Mouse (Mus musculus) midbrain, embryonic 16.5 days (tissue): Measurements from ENCODE around the gene Msi2. TPM values are rescaled to one million over a fixed set of nuclear protein-coding genes. Genes with fewer than 3 reads are reported as not detected.

Experiments
- ATAC-seq: fragments of 200-750 bp; cut with Nextera tagmentation; 2 replicates; pipeline ENCODE4 v1.8.0; 2017; ENCODE audit warnings: moderate TSS enrichment
- H3K27ac ChIP-seq: fragments of 300-500 bp; sonication (generic); 2 replicates; pipeline ENCODE4 v1.5.1; 2014; ENCODE audit warnings: mild to moderate bottlenecking, low read length, mixed read lengths
- H3K27me3 ChIP-seq: fragments of 300-500 bp; sonication (generic); 2 replicates; pipeline ENCODE4 v1.6.1; 2014; ENCODE audit warnings: low read depth, low read length, mixed read lengths; ENCODE audit not compliant: control insufficient read depth, insufficient read depth
- H3K36me3 ChIP-seq: fragments of 300-500 bp; sonication (generic); 2 replicates; pipeline ENCODE4 v1.6.1; 2014; ENCODE audit warnings: mild to moderate bottlenecking, low read length, moderate library complexity, mixed read lengths; ENCODE audit not compliant: control insufficient read depth, insufficient read depth
- H3K4me1 ChIP-seq: fragments of 300-500 bp; sonication (generic); 2 replicates; pipeline ENCODE4 v1.6.1; 2014; ENCODE audit warnings: mild to moderate bottlenecking, low read length, mixed read lengths; ENCODE audit not compliant: control insufficient read depth, insufficient read depth
- H3K4me2 ChIP-seq: fragments of 300-500 bp; sonication (generic); 2 replicates; pipeline ENCODE4 v1.6.1; 2014; ENCODE audit warnings: mild to moderate bottlenecking, low read length, mixed read lengths
- H3K4me3 ChIP-seq: fragments of 300-500 bp; sonication (generic); 2 replicates; pipeline ENCODE4 v1.5.1; 2014; ENCODE audit warnings: low read depth, mild to moderate bottlenecking, low read length, moderate library complexity, mixed read lengths
- H3K9ac ChIP-seq: fragments of 300-500 bp; sonication (generic); 2 replicates; pipeline ENCODE4 v1.6.1; 2014; ENCODE audit warnings: low read depth, low read length, mixed read lengths
- H3K9me3 ChIP-seq: fragments of 300-500 bp; sonication (generic); replicated peaks from 2 replicates; pipeline ENCODE4 v1.6.1; 2014; ENCODE audit warnings: mild to moderate bottlenecking, low read length, mixed read lengths; ENCODE audit not compliant: control insufficient read depth, poor library complexity, severe bottlenecking
- WGBS: fragments of 180-500 bp; shearing (Covaris S2); extraction: QIAGEN DNeasy Blood & Tissue Kit; methylation state at CpG from one replicate; pipeline ENCODE4 v1.1.7; 2014; 5-methylcytosine and 5-hydroxymethylcytosine counted together
- polyA plus RNA-seq: library from polyadenylated mRNA; unstranded; fragments of >200 nt; fragmentation: Nextera tagmentation; extraction: Ambion mirVana; gene quantifications from 2 replicates; pipeline ENCODE4 v1.2.1, GENCODE M21; 2015

Msi2 gene
- polyA plus RNA-seq, 1 experiment from 2014 or later = 29.4 TPM

GRCm38 (mm10) chr11:88408305-88408704, 310.0 kb downstream of the Msi2 start:
- H3K4me3 ChIP-seq = no peak overlapping the region
- ATAC-seq = no peak
- H3K4me2 ChIP-seq = no peak overlapping the region
- no peaks in the 10 kb centered on the region for H3K9me3 ChIP-seq
- no peak overlapping the region for H3K27ac ChIP-seq
- 69% methylated on average over 8 of the region's 8 CpGs for WGBS
- no peak overlapping the region for H3K9ac ChIP-seq
- H3K36me3 ChIP-seq = no peaks in the 10 kb centered on the region
- peaks cover 38% of the 10 kb centered on the region for H3K4me1 ChIP-seq
- no peaks in the 10 kb centered on the region for H3K27me3 ChIP-seq

DNA sequence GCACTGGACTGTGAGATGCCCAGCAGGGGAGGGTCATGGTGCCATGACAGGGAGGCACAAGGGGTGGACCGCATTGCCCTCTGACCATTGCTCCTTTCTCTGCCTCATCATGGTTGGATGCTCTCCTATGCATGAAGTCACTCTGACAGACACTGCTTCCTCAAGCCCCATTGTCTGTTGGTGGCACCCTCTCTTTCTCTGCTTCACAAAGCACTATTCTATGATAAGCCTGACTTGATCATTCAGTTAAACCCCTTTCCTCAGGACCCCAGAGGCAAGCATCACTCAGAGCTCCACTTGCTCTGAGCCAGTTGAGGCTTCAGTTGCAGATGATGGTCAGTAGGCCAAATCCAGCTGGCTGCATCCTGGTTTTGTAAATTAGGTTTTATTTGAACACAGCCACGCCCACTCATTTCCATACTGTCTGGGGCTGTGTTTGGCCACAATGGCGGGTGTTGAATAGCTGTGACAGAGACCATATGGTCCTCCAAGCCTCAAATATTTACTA, 311.9 kb downstream of the Msi2 start:
- no peak overlapping the region for H3K4me2 ChIP-seq
- H3K27me3 ChIP-seq = no peaks in the 10 kb centered on the region
- H3K36me3 ChIP-seq = no peaks in the 10 kb centered on the region
- no peak for ATAC-seq
- H3K9ac ChIP-seq = no peak overlapping the region
- peaks cover 30% of the 10 kb centered on the region for H3K4me1 ChIP-seq
- 33% methylated on average over 3 of the region's 3 CpGs for WGBS
- no peak overlapping the region for H3K4me3 ChIP-seq
- H3K9me3 ChIP-seq = no peaks in the 10 kb centered on the region
- H3K27ac ChIP-seq = no peak overlapping the region

DNA sequence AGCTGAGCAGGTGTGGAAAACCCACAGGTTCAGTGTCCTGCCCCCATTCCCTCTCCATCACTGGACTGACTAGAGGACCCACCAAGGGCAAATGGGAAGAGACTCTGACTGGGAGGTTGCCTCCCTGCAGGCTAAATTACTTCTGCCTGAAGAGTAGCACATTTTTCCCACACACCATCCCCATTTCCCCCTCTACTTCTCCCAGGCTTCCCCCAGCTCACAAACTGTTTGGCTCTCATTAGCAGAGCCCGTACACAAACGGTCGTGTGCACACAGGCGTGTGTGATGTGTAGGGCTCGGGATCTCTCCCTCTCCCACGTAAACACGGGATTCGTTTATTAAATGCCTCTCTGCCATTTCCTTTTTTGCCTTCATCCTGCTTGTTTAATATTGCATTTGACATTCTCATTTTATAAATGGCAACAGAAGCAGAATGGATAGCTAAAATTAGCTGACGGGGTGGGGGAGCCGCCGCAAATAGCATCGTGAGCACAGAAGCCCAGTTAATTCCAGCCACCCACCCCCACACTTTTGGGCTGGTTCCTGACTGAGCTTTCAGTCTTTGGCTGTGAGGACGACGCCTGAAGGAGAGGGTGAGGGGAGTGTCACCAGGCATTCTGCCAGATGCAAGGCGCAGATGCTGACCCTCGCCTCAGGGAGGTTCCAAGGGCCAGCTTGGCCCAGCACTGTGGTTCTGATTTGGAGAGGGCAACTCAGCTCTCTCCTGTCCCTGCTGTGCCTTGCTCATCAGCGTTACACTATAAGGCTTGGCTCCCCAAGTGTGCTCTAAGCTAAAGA, 313.3 kb downstream of the Msi2 start:
- H3K36me3 ChIP-seq = no peaks in the 10 kb centered on the region; the same call in 1 of the 2 replicates
- peaks cover 36% of the 10 kb centered on the region for H3K4me1 ChIP-seq
- no peaks in the 10 kb centered on the region for H3K9me3 ChIP-seq
- no peak overlapping the region for H3K4me3 ChIP-seq
- peak overlapping the region; percentile 34 for H3K4me2 ChIP-seq
- no peaks in the 10 kb centered on the region for H3K27me3 ChIP-seq
- H3K27ac ChIP-seq = peak overlapping the region; percentile 79
- 17% methylated on average over 17 of the region's 17 CpGs for WGBS
- ATAC-seq = peak; percentile 39; the same call in 1 of the 2 replicates
- H3K9ac ChIP-seq = peak overlapping the region; percentile 56

- ATAC-seq = no peak; the same call in 1 of the 2 replicates
- H3K9ac ChIP-seq = peak overlapping the region; percentile 56; the same call in 1 of the 2 replicates
- WGBS = 64% methylated on average over 5 of the region's 5 CpGs
- peaks cover 38% of the 10 kb centered on the region for H3K4me1 ChIP-seq
- H3K27me3 ChIP-seq = no peaks in the 10 kb centered on the region
- H3K36me3 ChIP-seq = no peaks in the 10 kb centered on the region; the same call in 1 of the 2 replicates
- no peak overlapping the region for H3K4me3 ChIP-seq
- H3K9me3 ChIP-seq = no peaks in the 10 kb centered on the region
- H3K27ac ChIP-seq = peak overlapping the region; percentile 79
- peak overlapping the region; percentile 34; the same call in 1 of the 2 replicates for H3K4me2 ChIP-seq
These were observed 314.1 kb downstream of the Msi2 start for GRCm38 (mm10) chr11:88404247-88404677.

GRCm38 (mm10) chr11:88402290-88402689, 316.0 kb downstream of the Msi2 start:
- no peak overlapping the region for H3K4me3 ChIP-seq
- peak overlapping the region; percentile 65 for H3K27ac ChIP-seq
- no peaks in the 10 kb centered on the region; the same call in 1 of the 2 replicates for H3K36me3 ChIP-seq
- H3K9me3 ChIP-seq = no peaks in the 10 kb centered on the region
- ATAC-seq = no peak
- no peak overlapping the region for H3K9ac ChIP-seq
- H3K4me1 ChIP-seq = peaks cover 39% of the 10 kb centered on the region
- WGBS = 18% methylated on average over 7 of the region's 7 CpGs
- no peak overlapping the region for H3K4me2 ChIP-seq
- H3K27me3 ChIP-seq = no peaks in the 10 kb centered on the region

DNA sequence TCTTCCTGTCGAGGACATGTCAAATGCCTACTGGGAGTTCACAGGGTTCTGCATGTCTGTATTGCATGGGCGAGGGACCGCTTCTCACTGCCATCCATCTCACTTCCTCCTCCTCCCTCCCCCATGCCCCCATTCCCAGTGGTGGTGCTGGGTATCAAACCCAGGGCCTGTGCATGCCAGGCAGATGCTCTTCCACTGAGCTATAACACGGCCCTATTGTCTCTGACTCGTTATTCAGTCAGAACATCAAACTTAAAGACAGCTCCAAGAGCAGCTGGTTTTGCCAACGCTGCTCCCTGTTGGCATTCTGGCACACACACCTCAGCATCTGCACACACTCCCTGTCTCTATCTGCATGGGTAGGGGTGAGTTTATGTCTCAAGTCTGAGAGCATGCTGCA, 317.0 kb downstream of the Msi2 start:
- no peak overlapping the region for H3K4me2 ChIP-seq
- WGBS = 67% methylated on average over 6 of the region's 6 CpGs
- H3K4me3 ChIP-seq = no peak overlapping the region
- H3K4me1 ChIP-seq = peaks cover 39% of the 10 kb centered on the region
- no peak overlapping the region for H3K9ac ChIP-seq
- H3K27ac ChIP-seq = peak overlapping the region; percentile 51
- no peaks in the 10 kb centered on the region for H3K27me3 ChIP-seq
- ATAC-seq = no peak
- H3K9me3 ChIP-seq = no peaks in the 10 kb centered on the region
- no peaks in the 10 kb centered on the region; the same call in 1 of the 2 replicates for H3K36me3 ChIP-seq

GRCm38 (mm10) chr11:88400926-88401325, 317.4 kb downstream of the Msi2 start:
- no peak overlapping the region for H3K9ac ChIP-seq
- H3K4me2 ChIP-seq = no peak overlapping the region
- no peaks in the 10 kb centered on the region for H3K9me3 ChIP-seq
- no peaks in the 10 kb centered on the region for H3K27me3 ChIP-seq
- no peak for ATAC-seq
- H3K4me3 ChIP-seq = no peak overlapping the region
- WGBS = 74% methylated on average over 10 of the region's 10 CpGs
- H3K36me3 ChIP-seq = no peaks in the 10 kb centered on the region; the same call in 1 of the 2 replicates
- H3K27ac ChIP-seq = peak overlapping the region; percentile 51
- peaks cover 39% of the 10 kb centered on the region for H3K4me1 ChIP-seq

DNA sequence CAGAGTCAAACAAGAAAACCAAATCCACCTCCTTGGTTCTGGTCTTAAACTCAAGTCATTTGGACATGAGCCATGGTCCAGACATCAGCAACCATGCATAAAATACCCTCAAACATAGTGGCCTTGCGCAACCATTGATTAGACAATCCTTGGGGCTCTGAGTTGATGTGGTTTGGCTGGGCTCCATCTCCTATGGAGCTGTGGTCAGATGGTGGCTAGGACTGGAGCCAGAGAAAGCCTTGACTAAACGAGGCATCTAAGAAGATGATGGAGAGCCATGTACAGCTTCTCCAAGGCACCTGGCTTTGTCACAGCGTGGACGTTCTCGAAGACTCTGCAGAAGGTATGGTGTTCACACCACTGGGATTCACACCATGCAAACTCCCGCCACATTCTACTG, 318.1 kb downstream of the Msi2 start:
- H3K4me3 ChIP-seq = no peak overlapping the region
- no peak for ATAC-seq
- H3K27me3 ChIP-seq = no peaks in the 10 kb centered on the region
- WGBS = 88% methylated on average over 6 of the region's 6 CpGs
- no peak overlapping the region for H3K9ac ChIP-seq
- H3K4me1 ChIP-seq = peaks cover 38% of the 10 kb centered on the region
- no peak overlapping the region for H3K4me2 ChIP-seq
- no peak overlapping the region for H3K27ac ChIP-seq
- no peaks in the 10 kb centered on the region for H3K9me3 ChIP-seq
- H3K36me3 ChIP-seq = no peaks in the 10 kb centered on the region; the same call in 1 of the 2 replicates

DNA sequence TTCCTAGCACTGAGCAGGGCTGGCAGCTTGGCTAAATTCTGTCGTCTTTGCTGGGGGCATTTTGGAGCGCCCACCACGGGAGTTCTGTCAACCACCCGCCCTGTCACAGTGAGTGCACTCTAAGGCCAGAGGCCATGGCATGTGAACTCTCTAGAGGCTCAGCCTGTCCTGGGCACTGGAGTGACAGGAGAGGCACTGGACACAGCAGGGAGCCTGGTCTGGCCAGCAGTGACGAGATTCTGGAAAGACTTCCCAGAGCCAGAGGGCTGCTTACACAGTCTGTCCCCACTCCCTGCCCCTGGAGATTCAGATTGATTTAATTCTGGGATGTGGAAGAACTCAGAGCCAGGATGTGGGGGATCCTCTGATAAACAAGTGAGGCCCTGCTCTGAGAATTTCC, 318.9 kb downstream of the Msi2 start:
- no peak for ATAC-seq
- H3K9ac ChIP-seq = no peak overlapping the region
- H3K4me3 ChIP-seq = no peak overlapping the region
- H3K4me1 ChIP-seq = peaks cover 38% of the 10 kb centered on the region
- H3K27me3 ChIP-seq = no peaks in the 10 kb centered on the region
- no peaks in the 10 kb centered on the region; the same call in 1 of the 2 replicates for H3K36me3 ChIP-seq
- no peak overlapping the region for H3K27ac ChIP-seq
- no peak overlapping the region for H3K4me2 ChIP-seq
- 39% methylated on average over 5 of the region's 5 CpGs for WGBS
- H3K9me3 ChIP-seq = no peaks in the 10 kb centered on the region
